Mouse (Mus musculus) left cerebral cortex, postnatal 4 days (tissue): Measurements from ENCODE around the gene Narfl. TPM values are rescaled to one million over a fixed set of nuclear protein-coding genes. Genes with fewer than 3 reads are reported as not detected.

Experiments
- DNase-seq: peaks from one replicate; pipeline ENCODE4 v3.0.0-alpha.2; 2022
- intact Hi-C: fragments of 180-260 bp; cut with DNase I; formaldehyde crosslinking; loops from one replicate; pipeline ENCODE4 v1.15.1; 2025
- total RNA-seq, 2 experiments: library from RNA; stranded (reverse); gene quantifications; 2 replicates each; pipeline ENCODE4 v1.2.3; 2021

Gene Narfl
- total RNA-seq, 2 experiments from 2014 or later: 24.1 to 25.1 TPM

GRCm38 (mm10) chr17:25761561-25761970 is 12.0 kb upstream of the Narfl start:
- intact Hi-C loops: no loop called here
- no peak for DNase-seq

DNA sequence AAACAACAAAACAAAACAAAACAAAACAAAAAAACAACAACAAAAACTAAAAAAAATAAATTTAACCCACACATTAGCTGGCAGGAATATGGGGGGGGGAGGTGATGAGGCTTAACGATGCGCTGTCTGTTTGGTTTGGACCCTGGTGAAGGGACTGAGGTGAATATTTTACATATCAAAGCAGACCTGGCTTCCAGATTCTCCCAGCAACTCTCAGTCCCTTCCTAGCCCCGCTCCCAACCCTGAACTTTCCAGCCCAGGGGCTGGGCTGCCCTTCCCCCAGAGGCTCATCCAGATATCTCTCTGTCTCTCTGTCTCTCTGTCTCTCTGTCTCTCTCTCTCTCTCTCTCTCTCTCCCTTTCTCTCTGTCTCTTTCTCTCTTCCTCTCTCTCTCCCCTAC is 11.0 kb upstream of the Narfl start:
- intact Hi-C loops: no loop called here
- no peak for DNase-seq

- intact Hi-C loops: no loop called here
- no peak for DNase-seq
Measured at GRCm38 (mm10) chr17:25765886-25766285, 7.7 kb upstream of the Narfl start.

DNA sequence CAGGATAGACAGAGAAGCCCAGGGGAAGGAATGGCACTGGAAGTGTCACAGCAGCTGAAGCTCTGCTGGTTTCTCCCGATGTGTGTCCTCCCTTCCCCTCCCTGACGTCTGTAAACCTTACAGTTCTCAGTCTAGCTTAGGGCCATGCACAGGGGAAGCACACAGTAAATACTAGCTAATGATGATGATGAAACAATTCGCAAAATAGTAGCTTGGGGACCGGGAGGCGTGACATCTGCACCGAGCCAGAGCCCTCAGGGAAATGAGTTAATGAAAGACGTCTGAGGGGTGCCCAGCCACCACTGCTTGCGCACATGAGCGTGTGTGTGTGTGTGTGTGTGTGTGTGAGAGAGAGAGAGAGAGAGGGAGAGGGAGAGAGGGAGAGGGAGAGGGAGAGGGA is 4.2 kb upstream of the Narfl start:
- no peak for DNase-seq
- intact Hi-C loops: no loop called here

DNA sequence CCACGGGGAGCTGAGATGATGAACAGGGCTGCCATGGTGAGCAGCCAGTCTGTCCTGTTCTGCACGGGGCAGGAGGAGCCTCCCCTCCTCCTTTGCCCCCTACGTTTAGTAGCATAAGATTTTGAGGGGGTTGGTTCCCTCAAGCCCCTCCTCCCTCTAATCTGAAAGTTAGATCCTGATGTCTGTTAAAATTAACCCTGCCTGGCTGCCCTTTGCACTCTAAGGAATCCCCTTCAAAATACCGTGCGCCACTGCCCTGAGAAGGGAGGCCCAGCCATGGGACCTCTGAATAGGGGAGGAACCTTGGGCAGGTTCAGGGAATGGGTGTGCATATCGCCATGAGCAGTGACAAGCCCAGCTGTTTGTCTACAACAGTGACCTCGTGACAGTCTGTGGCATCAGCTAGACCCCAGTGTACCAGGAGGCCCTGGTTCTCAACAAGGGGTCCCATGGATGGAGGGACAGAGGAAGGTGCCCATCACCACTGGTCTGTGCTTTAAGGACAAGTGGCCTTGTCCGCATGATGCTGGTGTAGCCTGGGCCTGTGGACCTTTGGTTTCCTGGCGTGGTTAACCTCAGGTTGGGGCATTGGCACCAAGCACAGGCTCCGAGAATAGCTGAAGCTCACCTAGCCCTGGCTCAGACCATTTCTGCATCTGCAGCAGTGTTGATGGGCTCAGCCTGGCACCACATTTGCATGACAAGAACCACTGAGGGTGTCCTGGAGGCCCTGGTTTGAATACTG is 1.9 kb downstream of the Narfl start:
- DNase-seq: no peak
- intact Hi-C loops: no loop called here

- no peak for DNase-seq
- intact Hi-C loops: no loop called here
Measured at GRCm38 (mm10) chr17:25777948-25778347, 4.4 kb downstream of the Narfl start.

DNA sequence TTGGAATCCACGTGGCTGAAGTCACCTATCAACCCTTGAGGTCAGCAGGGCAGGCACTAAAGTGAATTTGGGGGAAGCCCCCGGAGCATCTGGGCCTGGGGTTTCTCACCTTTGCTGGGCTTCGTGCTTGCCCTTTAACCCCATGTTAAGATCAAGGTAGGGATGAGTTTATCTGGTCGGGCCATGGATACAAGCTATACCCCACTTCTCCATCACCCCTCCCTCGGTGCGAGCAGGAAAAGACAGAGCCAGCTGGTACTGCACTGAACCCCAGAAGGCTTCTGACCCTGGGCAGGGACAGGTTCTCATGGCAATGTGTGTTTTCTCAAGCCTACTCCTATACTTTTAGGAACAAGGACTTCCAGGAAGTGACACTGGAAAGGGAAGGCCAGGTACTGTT is 7.8 kb downstream of the Narfl start:
- intact Hi-C loops: no loop called here
- DNase-seq: no peak

- DNase-seq: no peak
- intact Hi-C loops: no loop called here
Measured at GRCm38 (mm10) chr17:25783086-25783485, 9.5 kb downstream of the Narfl start.

DNA sequence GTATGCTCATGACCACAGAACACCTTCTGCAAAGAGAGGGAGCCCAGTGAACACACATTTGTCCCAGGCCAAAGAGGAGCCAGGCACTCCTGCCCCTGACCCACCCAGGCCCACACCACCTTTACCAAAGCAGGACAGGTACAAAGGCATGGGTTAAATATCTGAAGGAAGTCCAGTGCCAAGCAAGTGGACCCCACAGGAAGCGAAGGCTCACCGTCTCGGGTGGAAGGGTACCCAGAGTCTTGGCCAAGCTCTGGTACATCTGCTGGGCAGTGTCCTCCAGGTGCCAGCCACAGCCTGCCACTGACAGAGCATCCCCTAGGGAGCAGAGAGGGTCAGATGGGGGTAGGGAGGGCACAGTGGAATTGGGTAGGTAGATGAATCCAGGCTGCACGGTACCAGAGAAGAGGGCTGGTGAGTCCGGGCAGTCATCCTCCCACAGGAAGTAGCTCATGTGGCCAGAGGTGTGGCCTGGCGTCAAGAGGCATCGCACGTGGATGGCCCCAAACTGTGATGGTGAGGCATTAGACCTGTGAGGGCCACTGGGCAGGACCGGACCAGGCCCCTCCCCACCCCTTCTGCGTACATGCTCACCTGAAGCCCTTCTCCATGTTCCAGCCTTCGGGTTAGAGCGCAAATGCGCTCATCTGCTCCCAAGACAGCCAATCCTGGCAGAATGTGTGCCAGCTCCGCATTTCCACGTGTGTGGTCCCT is 10.4 kb downstream of the Narfl start:
- intact Hi-C loops: no loop called here

GRCm38 (mm10) chr17:25785281-25785745 is 11.7 kb downstream of the Narfl start, which contains the start of gene Haghl:
TSS of gene Haghl (minus strand) at chr17:25785673.
- intact Hi-C loops: no loop called here

More for the DNA sequence above, 10.4 kb downstream of the Narfl start:
- DNase-seq: no peak

DNA sequence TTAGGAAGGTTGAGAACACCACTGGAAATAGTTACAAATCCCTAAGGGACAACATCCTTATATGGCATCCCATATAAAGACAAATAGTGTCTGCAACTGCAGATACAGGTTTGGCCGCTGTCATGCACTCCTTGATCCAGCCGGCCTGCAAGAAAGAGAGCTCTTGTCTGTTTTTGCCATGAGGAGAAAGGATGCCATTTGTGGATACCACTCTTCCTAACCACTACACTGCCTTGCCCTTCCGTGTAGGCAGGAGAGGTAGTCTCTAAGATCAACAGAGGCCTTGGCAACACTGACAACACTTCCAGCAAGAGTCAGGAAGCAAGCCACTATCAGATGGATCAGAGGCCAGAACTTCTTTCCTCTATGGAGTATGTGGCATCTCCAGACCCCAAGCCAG is 12.7 kb downstream of the Narfl start, which contains the start of gene Ccdc78:
Ccdc78 (plus strand) TSS at position 301 of the 400 bp plus-strand sequence.
- intact Hi-C loops: no loop called here
- no peak for DNase-seq

More at GRCm38 (mm10) chr17:25785281-25785745, 11.7 kb downstream of the Narfl start, which contains the start of gene Haghl:
- peak; percentile 98 for DNase-seq

- intact Hi-C loops: no loop called here
- DNase-seq: no peak
Measured at GRCm38 (mm10) chr17:25786781-25787504, 13.4 kb downstream of the Narfl start.

- intact Hi-C loops: no loop called here
- DNase-seq: no peak
Measured at GRCm38 (mm10) chr17:25791320-25791842, 17.8 kb downstream of the Narfl start.

- peak; percentile 84 for DNase-seq
- intact Hi-C loops: no loop called here
Measured at GRCm38 (mm10) chr17:25791843-25792527, 18.4 kb downstream of the Narfl start.

GRCm38 (mm10) chr17:25792615-25793014 is 19.0 kb downstream of the Narfl start, which contains the start of gene Fam173a:
TSS of gene Fam173a (minus strand) at chr17:25792901.
- DNase-seq: peak; percentile 79
- intact Hi-C loops: no loop called here

- peak; percentile 44 for DNase-seq
- intact Hi-C loops: no loop called here
Measured at GRCm38 (mm10) chr17:25794197-25794596, 20.6 kb downstream of the Narfl start.

GRCm38 (mm10) chr17:25794998-25795397 is 21.4 kb downstream of the Narfl start:
- intact Hi-C loops: loop anchor here (5.0 kb wide), 1 partner anchor 318 kb away; no protein-coding TSS in a partner anchor
- DNase-seq: no peak

GRCm38 (mm10) chr17:25795609-25796092 is 22.1 kb downstream of the Narfl start, which contains the start of gene AC134908.4:
TSS of gene AC134908.4 (minus strand) at chr17:25795659.
- DNase-seq: peak; percentile 60
- intact Hi-C loops: loop anchor here (5.0 kb wide), 1 partner anchor 318 kb away; no protein-coding TSS in a partner anchor

DNA sequence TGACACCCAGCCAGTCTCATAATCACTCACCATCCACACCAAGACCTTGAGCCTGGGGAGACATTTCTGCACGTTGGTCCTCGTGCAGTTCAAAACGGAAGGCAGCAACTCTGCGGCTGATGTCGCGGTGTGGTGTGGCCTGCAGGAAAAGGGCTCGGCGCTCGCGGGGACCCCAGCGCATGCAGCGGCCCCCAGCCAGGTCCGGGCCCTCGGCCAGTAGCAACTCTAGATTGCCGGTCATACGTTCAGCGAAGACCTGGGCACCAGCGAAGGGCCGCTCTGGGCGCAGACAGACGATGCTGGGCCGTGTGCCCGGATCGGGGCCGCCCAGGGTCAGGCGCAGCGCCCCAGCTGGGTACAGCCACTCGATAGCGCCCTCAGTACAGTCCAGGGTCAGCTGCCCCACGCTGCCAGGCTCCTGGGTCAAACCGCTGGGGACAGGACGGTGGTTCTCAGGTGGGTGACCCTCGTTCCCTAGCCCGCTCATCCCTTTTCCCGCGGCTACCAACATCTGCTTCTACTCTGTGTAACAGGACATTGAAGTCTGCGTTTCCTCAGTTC is 22.7 kb downstream of the Narfl start:
- intact Hi-C loops: loop anchor here (5.0 kb wide), 1 partner anchor 319 kb away; no protein-coding TSS in a partner anchor
- peak; percentile 41 for DNase-seq
